Mouse (Mus musculus) thymus, postnatal 10 days (tissue): Measurements from ENCODE around the gene Jph3.
A peak's percentile ranks its signal among the peaks of the same experiment; 100 is the strongest.

Experiments
- DNase-seq, 2 experiments: peaks; one replicate each; pipeline ENCODE4 v3.0.0; 2021; ENCODE audit warnings: low spot score in 2 of 2

The Jph3 gene

DNA sequence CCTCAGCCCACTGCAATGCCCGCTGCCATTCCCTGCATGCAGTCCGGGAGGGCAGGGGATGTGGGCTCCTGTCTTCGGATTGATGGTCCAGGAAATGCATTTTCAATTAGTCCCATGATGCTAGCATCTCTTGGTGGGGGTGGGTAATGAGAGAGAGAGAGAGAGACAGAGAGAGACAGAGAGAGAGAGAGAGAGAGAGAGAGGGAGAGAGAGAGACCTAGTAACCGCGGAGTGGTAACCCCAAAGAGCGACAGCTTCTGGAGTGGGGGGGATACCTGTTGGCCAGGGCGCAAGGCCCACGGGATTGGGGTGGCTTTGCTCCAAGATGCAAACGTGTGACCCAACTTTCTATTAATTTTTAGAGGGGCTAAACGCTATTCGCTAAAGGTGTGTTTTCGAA lies at the start of gene Jph3:
Jph3 (plus strand) TSS at position 301 of the 400 bp plus-strand sequence.
- DNase-seq: no peak

DNA sequence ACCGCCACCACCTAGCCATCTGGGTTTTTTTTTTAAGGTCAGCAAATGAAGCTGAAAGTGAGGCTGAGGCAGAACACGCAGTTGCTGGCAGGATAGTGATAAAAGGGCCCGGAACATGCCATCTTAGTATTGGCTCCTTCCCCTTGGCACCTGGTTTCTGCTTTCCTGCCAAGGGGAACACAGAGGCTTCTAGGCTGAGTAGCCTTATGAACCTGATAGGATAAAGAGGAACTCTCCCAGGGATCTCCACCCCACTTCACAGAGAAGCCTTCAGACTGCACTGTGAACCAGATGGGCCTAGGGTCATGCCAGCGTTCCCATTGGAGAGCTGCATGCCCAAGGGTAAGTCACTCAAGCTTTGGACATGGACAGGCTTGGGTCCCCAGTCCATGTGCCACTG lies 48.5 kb upstream of the Jph3 start:
- DNase-seq: no peak

DNA sequence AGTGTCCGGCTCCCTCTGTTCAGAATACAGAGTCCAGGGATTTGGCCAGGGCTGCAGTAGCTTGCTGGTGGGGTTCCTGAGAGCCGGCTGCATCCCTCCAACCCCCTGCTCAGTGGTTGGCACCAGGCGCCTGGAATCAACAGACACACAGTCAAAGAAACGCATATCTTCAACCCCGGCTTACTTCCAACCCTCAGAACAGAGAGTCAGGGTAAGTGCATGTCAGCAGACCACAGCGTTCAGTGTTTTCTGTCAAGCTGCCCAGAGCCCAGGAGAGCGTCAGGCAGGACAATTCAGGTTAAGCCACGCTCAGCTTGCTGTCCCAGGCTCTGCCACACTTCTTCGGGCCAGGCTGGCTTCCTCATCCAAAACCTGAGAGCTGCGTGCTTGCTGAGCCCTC lies 48.0 kb upstream of the Jph3 start:
- no peak for DNase-seq

DNA sequence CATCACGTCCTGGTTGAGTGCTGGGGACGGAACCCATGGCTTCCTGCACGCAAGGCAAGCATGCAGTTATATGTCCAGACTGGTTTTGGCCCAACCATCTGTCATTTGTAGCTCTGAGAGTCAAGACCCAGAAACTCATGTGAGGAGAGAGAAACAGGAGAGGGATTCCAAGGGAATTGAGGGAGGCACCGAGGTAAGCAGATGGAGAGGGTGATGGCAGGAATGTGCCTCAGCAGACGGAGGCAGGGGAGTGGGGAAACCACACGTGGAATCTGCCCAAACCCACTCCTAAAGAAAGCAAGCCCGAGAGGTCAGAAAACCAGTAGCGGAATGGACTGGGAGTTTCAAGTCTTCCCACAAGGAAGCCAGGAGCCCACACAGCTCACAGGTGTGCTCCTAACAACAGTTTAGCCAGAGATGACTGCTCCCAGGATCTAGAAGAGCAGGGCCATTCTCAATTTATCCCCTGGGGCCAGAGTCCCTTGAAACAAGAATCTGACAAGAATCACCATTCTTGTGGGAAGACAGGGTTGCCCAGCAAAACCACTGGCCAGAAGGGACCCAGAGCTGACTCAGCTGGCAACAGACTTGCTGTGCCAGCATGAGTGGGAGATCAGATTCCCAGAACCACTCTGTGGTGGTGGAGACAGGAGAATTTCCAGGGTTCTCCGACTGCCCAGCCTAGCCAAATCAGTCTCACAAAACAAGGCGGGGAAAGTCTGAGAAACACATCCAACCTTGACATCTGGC lies 46.2 kb upstream of the Jph3 start:
- DNase-seq: no peak

DNA sequence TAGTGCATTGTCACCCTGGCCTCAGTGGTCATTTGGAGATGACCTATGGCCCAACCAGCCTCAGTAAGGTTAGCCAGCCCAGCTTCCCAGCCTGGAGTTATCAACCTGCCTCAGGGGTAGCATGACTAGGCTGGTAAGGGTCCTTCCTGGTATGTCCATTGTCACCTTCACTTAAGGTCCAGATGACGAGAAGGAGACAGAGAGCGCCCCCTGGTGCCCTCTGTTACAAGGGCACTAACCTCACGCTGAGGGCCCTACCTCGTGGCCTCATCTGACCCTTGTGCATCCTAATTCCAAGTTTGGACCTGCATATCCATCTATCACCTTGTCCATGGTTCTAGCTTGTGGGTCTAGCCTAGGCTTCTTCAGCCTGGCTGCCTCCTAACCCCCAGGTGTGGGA lies 44.0 kb upstream of the Jph3 start:
- DNase-seq: peak in 1 of 2 experiments; percentile 19

DNA sequence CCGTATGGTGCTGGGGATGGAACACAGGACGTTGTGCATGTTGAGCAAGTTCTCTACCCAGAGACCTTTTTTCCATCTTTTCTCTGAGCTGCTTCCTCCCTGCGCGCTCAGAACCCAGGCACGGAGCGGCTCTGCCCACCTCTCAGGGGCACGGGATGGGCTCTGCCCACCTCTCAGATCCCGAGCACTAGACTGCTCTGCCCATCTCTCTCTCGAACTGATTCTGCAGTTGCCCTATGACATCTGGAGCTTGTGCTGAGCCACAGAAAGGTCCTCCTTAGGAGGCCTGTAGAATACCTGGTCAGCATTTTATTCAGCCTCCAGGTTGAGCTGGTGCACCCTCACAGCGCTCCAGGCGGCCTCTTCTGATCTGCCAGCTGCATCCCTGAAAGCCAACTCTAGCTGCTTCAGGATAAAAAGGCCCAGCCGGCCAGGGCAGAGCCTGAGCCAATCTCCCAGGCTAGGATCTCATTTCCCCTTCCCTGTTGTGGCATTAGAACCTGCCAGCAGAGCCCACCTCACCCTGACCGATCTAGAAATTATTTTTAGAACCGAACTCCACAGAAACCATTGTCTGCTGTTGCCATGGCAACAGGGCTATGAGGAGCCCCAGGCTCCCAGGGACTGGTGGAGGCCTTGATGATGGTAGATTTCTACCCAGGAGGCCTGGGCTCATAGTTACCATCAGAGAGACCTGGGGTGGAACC lies 41.8 kb upstream of the Jph3 start:
- no peak for DNase-seq

DNA sequence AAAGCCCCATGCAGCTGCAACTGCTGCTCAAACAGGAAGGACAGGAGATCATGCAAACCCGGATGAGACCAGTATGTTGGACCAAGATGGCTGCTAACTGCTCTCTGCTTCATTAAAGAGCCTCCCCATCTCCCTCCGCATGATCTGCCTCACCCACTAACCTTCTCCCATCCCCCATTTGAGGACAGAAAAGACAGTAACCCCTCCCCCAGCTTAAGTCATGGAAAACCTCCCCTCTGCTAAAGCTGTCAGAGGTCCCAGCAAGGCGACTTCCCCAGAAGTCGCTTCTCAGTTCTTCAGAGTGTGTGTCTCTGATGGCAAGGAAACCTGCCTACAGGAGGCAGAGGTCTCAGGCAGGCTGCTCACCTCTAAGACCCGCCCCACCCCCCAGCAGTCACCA lies 40.9 kb upstream of the Jph3 start:
- no peak for DNase-seq

DNA sequence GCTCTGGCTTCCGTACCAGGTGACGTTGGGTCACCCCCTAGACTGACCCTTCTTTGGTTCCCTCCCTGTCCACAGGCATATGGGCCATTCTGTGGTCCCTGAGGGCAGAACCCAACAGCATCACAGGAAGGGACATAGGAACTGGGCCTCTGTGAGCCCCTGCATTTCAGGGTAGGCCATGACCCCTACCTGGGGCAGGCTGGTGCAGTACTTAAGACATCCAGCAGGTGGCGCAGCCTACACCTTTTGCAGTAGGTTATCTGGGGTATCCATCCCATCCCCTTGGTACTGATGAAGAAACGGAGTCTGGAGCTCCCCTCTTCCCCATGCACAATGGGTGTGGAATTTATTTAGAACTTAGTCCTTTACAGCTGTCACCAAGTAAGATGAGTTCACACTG lies 35.0 kb upstream of the Jph3 start:
- peak in 1 of 2 experiments; percentile 61 for DNase-seq

DNA sequence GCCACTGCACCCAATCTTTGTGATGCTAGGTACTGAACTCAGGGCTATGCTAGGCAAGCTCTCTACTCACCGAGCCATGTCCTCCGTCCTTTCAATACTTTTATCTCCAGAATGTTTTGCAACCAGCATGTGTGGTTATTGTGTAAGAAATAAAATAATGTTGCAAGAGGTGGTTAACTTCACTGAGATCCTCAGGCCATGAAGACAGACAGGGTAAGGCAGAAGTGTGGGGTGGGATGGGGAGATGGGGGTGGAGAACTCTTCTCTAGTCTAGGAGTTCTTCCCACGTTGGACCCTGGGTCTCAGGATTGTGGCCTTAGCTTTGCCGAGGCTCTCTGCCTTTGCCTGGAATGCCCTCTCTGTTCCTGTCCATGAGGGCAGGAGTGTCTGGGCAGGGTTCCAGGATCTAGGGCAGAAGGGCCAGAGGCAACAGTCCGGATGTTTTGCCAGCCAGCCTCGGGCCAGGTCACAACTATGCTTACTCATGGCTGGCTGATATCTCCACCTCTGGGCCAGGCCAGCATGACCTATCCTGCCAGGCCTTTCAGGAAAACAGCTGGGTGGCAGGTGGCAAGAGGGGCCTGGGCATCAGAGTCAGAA lies 33.7 kb upstream of the Jph3 start:
- no peak for DNase-seq

DNA sequence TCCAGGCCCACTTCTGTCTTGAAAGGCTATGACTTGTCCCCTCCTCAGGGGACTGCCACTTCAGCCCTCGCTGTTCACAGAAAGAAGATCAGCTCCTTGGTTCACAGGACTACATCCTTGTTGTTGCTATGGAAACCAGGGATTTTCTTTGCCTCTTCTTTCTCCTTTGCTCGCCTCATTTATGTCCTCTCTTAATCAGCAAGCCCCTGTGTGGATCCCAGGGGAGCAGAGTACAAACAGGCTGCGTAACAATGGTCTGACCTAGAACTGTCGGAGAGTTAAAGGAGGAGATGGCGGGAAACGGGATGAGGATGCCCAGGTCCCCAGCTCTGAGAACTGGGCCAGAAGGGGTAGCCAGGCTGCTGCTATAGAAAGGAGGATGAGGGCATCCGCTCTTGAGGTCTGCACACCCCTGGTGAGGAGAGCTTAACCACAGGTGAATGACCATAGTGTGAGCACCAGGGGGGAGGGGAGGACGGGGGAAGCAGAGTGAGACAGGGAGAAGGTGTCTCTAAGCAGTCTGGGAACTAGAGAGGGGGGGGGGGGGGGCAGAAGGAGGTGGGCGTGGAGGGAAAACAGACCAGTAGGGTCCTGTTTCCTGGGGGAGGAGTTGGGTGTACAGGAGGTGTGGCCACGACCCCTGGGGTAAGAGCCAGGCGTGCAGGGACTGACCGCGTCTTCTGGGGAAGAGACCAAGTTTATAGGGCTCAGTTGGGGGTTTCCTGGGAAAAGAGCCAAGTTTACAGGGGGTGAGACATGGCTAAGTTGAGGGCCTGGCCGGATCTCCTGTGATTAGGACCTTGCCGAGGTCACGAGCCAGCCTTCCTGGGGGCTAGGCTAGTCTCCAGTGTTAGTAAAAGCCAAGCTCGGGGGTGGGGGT lies 31.4 kb upstream of the Jph3 start:
- DNase-seq: no peak

DNA sequence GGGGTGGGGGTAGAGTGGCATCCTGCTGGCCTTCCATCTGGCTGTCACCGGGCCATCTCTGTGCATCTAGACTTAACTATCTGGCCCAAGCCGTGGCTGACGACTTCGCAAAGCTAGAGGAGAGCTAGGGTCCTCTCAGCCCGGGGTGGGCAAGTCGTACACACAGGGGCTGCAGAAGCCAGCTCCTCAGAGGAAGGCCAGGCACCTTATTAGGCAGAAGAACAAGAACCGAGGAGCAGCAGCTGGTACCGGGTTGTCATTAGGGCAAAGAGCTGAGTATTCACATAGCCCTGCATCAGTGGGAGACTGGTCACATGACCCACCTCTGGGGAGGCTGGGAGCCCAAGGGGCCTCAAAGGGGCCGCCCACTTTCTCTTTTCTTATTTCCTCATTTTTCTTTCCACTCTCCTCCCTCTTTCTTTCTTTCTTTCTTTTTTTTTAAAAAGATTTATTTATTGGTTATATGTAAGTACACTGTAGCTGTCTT lies 30.8 kb upstream of the Jph3 start:
- DNase-seq: no peak

DNA sequence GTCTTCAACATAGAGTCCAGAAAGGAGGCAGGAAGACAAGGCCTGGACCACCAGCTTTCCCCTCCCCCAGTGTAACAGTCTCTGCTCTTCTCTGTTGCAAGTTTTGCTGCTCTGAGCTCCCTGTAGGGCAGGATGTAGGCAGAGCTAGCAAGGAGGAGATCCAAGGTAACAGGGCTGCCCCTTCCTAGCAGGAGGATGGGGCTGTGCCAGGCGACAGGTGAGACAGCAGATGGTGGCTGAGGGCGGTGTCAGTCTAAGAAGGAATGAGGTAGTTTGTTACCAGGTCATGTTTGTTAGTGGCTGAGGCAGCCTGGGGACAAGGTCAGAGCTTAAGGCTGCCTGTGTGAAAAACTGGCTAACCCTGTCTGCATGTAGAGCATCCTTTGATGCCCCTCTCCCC lies 29.5 kb upstream of the Jph3 start:
- DNase-seq: no peak

DNA sequence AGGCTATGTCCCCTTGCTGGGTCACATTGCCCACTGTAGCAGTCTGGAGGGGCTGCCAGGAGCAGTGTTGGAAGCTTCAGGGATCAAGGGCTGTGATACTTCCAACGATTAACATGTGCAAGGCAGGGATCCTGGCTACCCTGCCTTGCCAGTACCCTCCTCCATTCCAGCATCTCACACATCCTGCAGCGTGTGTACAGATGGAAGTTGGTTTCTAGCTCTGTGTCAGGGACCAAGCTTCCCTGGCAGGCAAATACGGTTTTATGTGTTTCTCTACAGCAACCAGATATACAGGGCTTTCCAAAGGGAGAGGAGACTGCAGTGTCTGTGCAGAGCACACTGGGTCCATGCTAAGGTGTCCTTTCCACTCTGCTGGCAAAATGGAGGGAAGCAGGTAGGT lies 24.2 kb upstream of the Jph3 start:
- no peak for DNase-seq

DNA sequence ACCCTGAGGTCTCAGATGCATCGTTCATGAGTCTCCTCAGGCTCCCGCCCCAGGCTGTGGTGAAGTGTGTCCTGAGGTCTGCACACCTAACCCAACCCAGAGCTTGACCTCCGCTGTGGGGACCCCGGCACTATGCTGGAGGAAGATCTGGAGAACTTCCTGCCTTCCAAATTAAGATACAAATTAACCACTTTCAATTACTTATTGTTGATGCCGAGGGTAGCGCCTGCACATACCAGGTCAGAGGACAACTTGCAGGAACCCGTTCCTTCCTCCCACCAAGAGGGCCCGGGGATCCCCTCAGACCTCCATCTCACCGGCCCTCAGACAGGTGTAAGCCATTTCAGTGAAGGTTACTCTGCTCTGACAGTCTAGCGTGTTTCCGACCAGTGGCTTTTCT lies 22.5 kb upstream of the Jph3 start:
- DNase-seq: no peak

DNA sequence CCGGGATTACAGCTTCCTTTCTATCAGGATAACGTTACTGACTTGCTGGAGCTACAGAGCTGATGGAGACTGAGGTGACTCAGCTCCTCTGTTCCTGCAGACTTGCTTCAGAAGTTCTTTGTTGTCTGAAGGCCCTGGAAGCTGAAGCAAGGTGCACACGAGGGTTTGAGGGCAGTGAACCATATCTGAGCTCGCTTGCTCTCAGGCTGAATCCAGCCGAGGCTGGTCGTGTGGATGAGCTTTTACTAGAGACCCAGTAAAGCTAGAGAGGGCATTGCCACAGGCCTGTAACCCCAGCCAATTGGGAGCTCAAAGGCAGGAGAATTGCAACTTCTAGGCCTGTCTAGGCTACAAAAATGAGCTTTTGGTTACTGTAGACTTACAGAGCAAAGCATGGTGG lies 21.0 kb upstream of the Jph3 start:
- DNase-seq: no peak

DNA sequence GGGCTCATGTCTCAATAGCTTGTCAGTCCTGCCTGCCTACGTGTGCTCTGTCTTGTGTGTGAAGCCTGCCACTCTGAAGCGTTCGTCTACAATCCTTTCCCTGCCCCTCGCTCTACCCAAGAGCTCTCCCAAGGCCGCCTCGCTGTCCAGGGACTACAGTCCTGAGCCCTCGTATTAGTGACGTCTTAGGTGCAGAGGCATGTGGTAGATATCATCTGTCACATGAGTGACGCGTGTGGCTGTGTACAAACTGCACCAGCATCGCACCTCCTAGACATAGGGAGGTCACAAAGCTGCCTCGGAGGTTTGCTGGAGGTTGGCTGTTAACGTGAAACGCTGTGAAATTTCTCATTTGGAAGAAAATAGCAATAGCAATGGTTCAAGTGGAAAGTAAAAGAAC lies 11.9 kb upstream of the Jph3 start:
- DNase-seq: no peak

DNA sequence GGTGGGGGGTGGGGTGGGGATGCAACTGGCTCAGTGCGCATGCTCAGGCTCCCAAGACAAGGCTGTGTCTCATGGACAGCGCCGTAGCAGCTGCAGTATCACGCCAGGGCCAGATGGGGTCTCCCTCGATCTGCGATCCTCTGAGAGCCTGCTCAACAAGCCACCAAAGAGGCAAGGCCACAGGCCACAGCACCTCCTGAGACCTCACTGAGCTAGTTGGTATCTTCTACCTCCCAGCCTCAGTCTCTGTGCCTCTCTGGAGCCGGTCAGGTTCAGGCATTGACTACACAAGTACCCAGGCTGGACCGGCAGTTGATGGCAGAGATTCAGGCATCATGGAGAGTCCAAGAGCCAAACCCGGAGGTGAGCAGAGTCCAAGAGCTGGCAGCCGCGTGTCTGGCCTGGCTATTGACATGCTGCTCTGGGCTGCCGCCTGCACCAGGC lies 11.4 kb upstream of the Jph3 start:
- peak; percentile 6 to 28 for DNase-seq

DNA sequence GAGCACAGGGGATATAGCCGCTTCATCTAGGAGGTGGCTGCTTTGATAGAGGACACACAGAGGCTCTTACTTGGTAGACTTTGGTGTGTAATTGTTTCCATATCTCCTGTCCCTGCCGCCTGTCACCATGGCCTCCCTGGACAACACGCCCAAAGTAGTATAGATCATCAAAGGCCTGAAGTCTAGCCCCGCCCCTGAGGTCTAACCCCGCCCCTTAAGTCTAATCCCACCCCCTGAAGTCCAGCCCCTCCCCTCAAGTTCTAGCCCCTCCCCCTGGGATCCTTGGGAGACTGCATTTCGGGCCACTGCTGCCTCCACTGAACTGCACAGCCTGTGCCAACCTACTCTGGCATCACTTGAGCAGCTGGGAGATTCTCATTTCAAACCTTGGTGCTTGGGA lies 10.5 kb upstream of the Jph3 start:
- DNase-seq: no peak

DNA sequence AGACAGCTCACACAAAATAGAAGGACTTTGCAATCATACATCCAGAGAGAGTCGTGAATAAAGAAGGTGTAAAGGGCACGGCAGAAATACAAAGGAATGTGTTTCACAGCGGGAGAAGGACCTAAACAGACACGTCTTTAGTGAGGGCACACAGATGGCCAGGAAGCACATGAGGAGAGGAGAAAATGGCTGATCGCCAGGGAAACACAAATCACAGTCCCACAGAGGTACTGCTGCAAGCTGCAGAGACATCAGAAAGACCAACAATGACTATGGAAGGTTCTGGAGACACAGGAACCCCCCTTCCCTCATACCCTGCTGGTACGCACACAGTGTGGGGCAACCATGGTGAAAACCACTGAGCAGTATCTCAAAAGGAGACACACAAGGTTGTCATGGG lies 8.4 kb upstream of the Jph3 start:
- DNase-seq: no peak

DNA sequence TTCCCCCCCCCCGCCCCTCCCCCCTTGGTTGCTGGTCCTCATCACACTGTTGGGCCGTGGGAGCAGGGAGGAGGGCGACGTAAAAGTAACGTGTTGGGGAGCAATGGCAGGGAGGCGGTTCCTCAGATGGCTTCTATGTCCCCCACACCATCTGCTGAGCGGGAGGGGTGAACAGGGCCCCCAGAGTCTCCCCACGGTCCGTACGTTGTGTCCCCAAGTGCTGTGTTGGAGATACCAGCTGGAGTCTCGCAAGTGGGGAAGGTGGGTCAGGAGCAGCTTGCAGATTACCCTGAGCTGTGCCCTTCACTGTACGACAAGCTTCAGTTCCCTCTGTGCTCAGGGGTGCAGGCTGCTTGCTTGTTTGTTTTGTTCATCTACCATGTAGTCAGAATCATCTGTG lies 5.6 kb upstream of the Jph3 start:
- DNase-seq: no peak

DNA sequence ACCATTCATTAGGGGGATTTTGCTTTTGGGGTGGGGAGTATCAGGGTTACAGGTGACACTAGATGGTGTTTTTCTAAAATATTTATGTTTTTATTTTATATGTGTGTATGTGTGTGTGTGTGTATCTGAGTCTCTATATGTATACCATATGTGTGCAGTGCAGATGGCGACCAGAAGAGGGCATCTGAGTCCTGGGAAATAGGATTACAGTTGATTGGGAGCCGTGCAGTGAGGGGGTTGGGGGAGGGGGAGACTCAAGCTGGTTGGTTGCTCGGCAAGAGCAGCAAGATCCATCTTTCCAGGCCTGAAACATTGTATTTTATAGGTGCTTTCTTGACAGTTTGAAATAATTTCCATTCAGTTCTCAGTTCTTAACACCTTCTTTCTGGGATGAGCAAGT lies 2.3 kb upstream of the Jph3 start:
- DNase-seq: no peak

DNA sequence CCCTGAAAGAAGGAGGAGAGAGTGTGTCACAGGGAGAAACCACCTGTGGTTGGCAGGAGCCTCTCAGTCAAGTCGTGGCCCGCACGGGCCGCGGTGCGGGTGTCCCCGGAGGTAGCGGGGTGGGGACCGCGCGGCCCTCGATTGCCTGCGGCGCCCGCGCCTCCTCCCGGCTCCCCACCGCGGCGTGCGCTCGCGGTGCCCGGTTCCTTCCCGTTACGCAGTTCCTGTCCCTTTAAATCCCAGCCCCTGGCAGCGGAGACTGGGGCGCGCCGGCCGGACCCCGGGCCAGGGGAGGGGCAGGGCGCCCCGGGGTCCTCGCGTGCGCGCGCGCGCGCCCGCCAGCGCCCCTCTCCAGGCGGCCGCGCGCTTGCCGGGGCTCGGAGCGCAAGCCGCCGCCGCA lies 331 bp downstream of the Jph3 start:
- DNase-seq: no peak
